Mouse (Mus musculus) ES-Bruce4 (cell line): Measurements from ENCODE around the gene Etnppl. TPM values are rescaled to one million over a fixed set of nuclear protein-coding genes. Genes with fewer than 3 reads are reported as not detected.

ENCODE experiments used
- H3K27ac ChIP-seq: 2 replicates; pipeline ENCODE4 v1.5.1; 2012; ENCODE audit warnings: low read length, inconsistent platforms; ENCODE audit not compliant: insufficient read depth
- H3K27me3 ChIP-seq: 2 replicates; pipeline ENCODE4 v1.6.1; 2012; ENCODE audit warnings: mild to moderate bottlenecking, low read length, inconsistent platforms; ENCODE audit not compliant: control insufficient read depth, poor library complexity, insufficient read depth, severe bottlenecking
- H3K36me3 ChIP-seq: 2 replicates; pipeline ENCODE4 v1.6.1; 2012; ENCODE audit warnings: inconsistent platforms, mild to moderate bottlenecking, low read length, moderate library complexity; ENCODE audit not compliant: control insufficient read depth, poor library complexity, insufficient read depth, severe bottlenecking
- H3K4me1 ChIP-seq: one replicate; pipeline ENCODE4 v1.8.1; 2011; ENCODE audit warnings: low read length; ENCODE audit not compliant: control insufficient read depth, insufficient read depth
- H3K4me3 ChIP-seq: 2 replicates; pipeline ENCODE4 v1.5.1; 2011; ENCODE audit warnings: low read depth, mild to moderate bottlenecking, low read length
- H3K9ac ChIP-seq: 2 replicates; pipeline ENCODE4 v1.6.1; 2012; ENCODE audit warnings: low read depth, mild to moderate bottlenecking, inconsistent platforms; ENCODE audit not compliant: poor library complexity, severe bottlenecking
- H3K9me3 ChIP-seq: replicated peaks from 2 replicates; pipeline ENCODE4 v1.6.1; 2012; ENCODE audit warnings: mild to moderate bottlenecking, low read length, inconsistent platforms; ENCODE audit not compliant: control insufficient read depth, poor library complexity, insufficient read depth, severe bottlenecking
- CTCF ChIP-seq: IDR thresholded peaks from one replicate; pipeline ENCODE4 v1.8.1; 2011; ENCODE audit warnings: low read depth, low read length
- EP300 ChIP-seq: IDR thresholded peaks from 2 replicates; pipeline ENCODE4 v1.6.1; 2011; ENCODE audit warnings: low read depth, low read length; ENCODE audit not compliant: insufficient read depth
- POLR2A ChIP-seq: IDR thresholded peaks from one replicate; pipeline ENCODE4 v1.8.1; 2011; ENCODE audit warnings: low read length; ENCODE audit not compliant: insufficient read depth
- polyA plus RNA-seq: library from polyadenylated mRNA; stranded (reverse); fragments of >200 nt; gene quantifications from 2 replicates; pipeline ENCODE4 v1.2.4, GENCODE M21; 2011; ENCODE audit warnings: low read depth; ENCODE audit not compliant: missing spikeins, insufficient read depth, insufficient read length

Gene Etnppl
- polyA plus RNA-seq, 1 experiment = not detected

- no peaks in the 10 kb centered on the region for H3K36me3 ChIP-seq
- H3K4me3 ChIP-seq = no peak overlapping the region
- H3K27me3 ChIP-seq = no peaks in the 10 kb centered on the region
- TF ChIP-seq CTCF (no peak), POLR2A (no peak), EP300 (no peak)
- no peak overlapping the region for H3K27ac ChIP-seq
- no peak overlapping the region for H3K9ac ChIP-seq
- no peaks in the 10 kb centered on the region for H3K9me3 ChIP-seq
- no peaks in the 10 kb centered on the region for H3K4me1 ChIP-seq
These were observed 64.9 kb downstream of the Etnppl start for GRCm38 (mm10) chr3:130682183-130682582.

GRCm38 (mm10) chr3:130683836-130684235, 66.6 kb downstream of the Etnppl start:
- Histone ChIP-seq H3K36me3 (no peaks in the 10 kb centered on the region), H3K4me1 (no peaks in the 10 kb centered on the region), H3K9me3 (no peaks in the 10 kb centered on the region), H3K4me3 (no peak overlapping the region), H3K9ac (no peak overlapping the region), H3K27me3 (no peaks in the 10 kb centered on the region), H3K27ac (no peak overlapping the region)
- TF ChIP-seq EP300 (no peak), POLR2A (no peak), CTCF (no peak)

- no peaks in the 10 kb centered on the region for H3K9me3 ChIP-seq
- no peaks in the 10 kb centered on the region for H3K27me3 ChIP-seq
- no peak overlapping the region for H3K9ac ChIP-seq
- no peaks in the 10 kb centered on the region for H3K4me1 ChIP-seq
- no peaks in the 10 kb centered on the region for H3K36me3 ChIP-seq
- TF ChIP-seq EP300 = no peak
- no peak for TF ChIP-seq POLR2A
- TF ChIP-seq CTCF = no peak
- H3K4me3 ChIP-seq = no peak overlapping the region
- no peak overlapping the region for H3K27ac ChIP-seq
These were observed 67.2 kb downstream of the Etnppl start for GRCm38 (mm10) chr3:130684276-130685013.

- TF ChIP-seq EP300 (no peak), CTCF (no peak), POLR2A (no peak)
- Histone ChIP-seq H3K4me3 (no peak overlapping the region), H3K9me3 (no peaks in the 10 kb centered on the region), H3K27ac (no peak overlapping the region), H3K27me3 (no peaks in the 10 kb centered on the region), H3K36me3 (no peaks in the 10 kb centered on the region), H3K4me1 (no peaks in the 10 kb centered on the region), H3K9ac (no peak overlapping the region)
These were observed 67.7 kb downstream of the Etnppl start for GRCm38 (mm10) chr3:130685014-130685366.

GRCm38 (mm10) chr3:130687051-130687450, 69.8 kb downstream of the Etnppl start:
- H3K4me3 ChIP-seq = no peak overlapping the region

More at GRCm38 (mm10) chr3:130687051-130687450, 69.8 kb downstream of the Etnppl start:
- H3K9me3 ChIP-seq = no peaks in the 10 kb centered on the region
- H3K9ac ChIP-seq = no peak overlapping the region
- H3K36me3 ChIP-seq = no peaks in the 10 kb centered on the region
- no peaks in the 10 kb centered on the region for H3K27me3 ChIP-seq
- TF ChIP-seq CTCF (no peak), EP300 (no peak), POLR2A (no peak)
- H3K27ac ChIP-seq = no peak overlapping the region
- no peaks in the 10 kb centered on the region for H3K4me1 ChIP-seq

Other genes with a start within 250 kb of the Etnppl start
- gene Ostc, start 92.0 kb downstream of the Etnppl start, polyA plus RNA-seq = 170 and 180 TPM in 2 replicates
- gene Rpl34, start 113.0 kb downstream of the Etnppl start, polyA plus RNA-seq = 1,289 and 1,419 TPM in 2 replicates